ENCODE assay signal across 8 mouse cellular contexts in the genomic region with DNA sequence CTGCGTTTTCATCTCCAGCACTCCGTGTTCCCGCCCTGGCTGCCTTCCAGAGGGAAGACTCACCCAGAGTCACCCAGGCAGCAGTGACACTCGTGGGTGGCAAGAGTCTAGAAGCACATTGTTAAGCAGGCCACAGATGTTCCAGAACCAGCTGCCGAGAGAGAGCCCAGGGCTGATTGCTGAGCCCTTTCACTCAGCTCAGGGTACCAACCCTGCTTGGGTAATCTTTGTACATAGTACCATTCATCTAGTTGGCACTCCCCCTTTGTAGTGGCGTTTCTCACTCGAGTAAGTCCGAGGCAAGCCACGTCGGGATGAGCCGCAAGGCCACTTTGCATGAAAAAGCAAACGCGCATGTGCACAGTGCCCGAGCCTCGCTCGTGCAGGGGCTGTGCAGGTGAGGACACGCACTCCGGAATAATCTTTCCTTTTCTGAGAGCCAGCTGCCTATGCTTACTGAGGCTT.
A peak's percentile ranks its signal among the peaks of the same experiment; 100 is the strongest.
DNase-seq lines count a peak whose midpoint lies in the region; ATAC-seq and TF ChIP-seq lines count a peak whose summit lies in the region.

No protein-coding gene starts in this region.

- no peak overlapping the region for H3K9ac ChIP-seq in liver, embryonic 11.5 days (ENCODE audit: low read depth, low read length)
- no peak overlapping the region for H3K9ac ChIP-seq in embryonic facial prominence, embryonic 14.5 days (ENCODE audit: low read depth, low read length)
- no peak overlapping the region for H3K9ac ChIP-seq in liver, postnatal 0 days (replicated peaks)

- H3K4me3 ChIP-seq in liver, embryonic 11.5 days (ENCODE audit: low read depth, low read length) = no peak overlapping the region
- peak overlapping the region; percentile 19 for H3K4me3 ChIP-seq in embryonic facial prominence, embryonic 14.5 days (ENCODE audit: low read depth, low read length)
- H3K4me3 ChIP-seq in liver, postnatal 0 days (ENCODE audit: low read depth, low read length) = 0 out of 2 replicates have a peak overlapping the region, but pooled peaks have one; percentile 8

- peaks cover 3% of the 10 kb centered on the region; the same call in 1 of the 2 replicates for H3K4me1 ChIP-seq in liver, embryonic 11.5 days (replicated peaks; ENCODE audit: control insufficient read depth, insufficient read depth, low read length)
- peaks cover 3% of the 10 kb centered on the region; the same call in 1 of the 2 replicates for H3K4me1 ChIP-seq in embryonic facial prominence, embryonic 14.5 days (ENCODE audit: control insufficient read depth, insufficient read depth, low read length)
- H3K4me1 ChIP-seq in liver, postnatal 0 days (ENCODE audit: insufficient read depth) = no peaks in the 10 kb centered on the region

- TF ChIP-seq CTCF in liver, postnatal 0 days (IDR thresholded peaks at IDR 0.05; ENCODE audit: low read depth) = no peak

- H3K27ac ChIP-seq in liver, embryonic 11.5 days (ENCODE audit: low read depth, low read length) = no peak overlapping the region
- H3K27ac ChIP-seq in embryonic facial prominence, embryonic 14.5 days (replicated peaks; ENCODE audit: low read depth, low read length) = peak overlapping the region; percentile 39; the same call in 1 of the 2 replicates
- H3K27ac ChIP-seq in liver, postnatal 0 days (ENCODE audit: low read depth) = no peak overlapping the region; the same call in 1 of the 2 replicates

- no peak for TF ChIP-seq EP300 in liver, postnatal 0 days (IDR thresholded peaks at IDR 0.05; ENCODE audit: low read depth)

- 67% methylated on average over 18 of the region's 18 CpGs for WGBS in liver, embryonic 11.5 days
- WGBS in embryonic facial prominence, embryonic 14.5 days = 38% methylated on average over 18 of the region's 18 CpGs
- 56% methylated on average over 18 of the region's 18 CpGs for WGBS in liver, postnatal 0 days (ENCODE audit: insufficient replicate concordance)

- DNase-seq in liver, embryonic 11.5 days (ENCODE audit: low spot score) = no peak
- DNase-seq in liver = no peak
- DNase-seq in embryonic facial prominence, embryonic 14.5 days (ENCODE audit: low spot score) = peak; percentile 52
- DNase-seq in kidney, adult 9 months = peak; percentile 23
- DNase-seq in liver, postnatal 0 days = no peak
- peak; percentile 35 for DNase-seq in retina, embryonic 14.5 days (ENCODE audit: low spot score)
- DNase-seq in thymus, postnatal 25 days = no peak

- no peaks in the 10 kb centered on the region for H3K27me3 ChIP-seq in liver, embryonic 11.5 days (replicated peaks; ENCODE audit: control insufficient read depth, insufficient read depth, low read length)
- H3K27me3 ChIP-seq in embryonic facial prominence, embryonic 14.5 days (replicated peaks; ENCODE audit: control insufficient read depth, insufficient read depth, low read length) = no peaks in the 10 kb centered on the region
- H3K27me3 ChIP-seq in liver, postnatal 0 days (ENCODE audit: insufficient read depth, low read length) = no peaks in the 10 kb centered on the region

- no peak for ATAC-seq in liver, embryonic 11.5 days (replicated peaks; ENCODE audit: low FRiP score)
- ATAC-seq in embryonic facial prominence, embryonic 14.5 days (ENCODE audit: low read depth) = peak; percentile 47; the same call in 1 of the 2 replicates
- no peak for ATAC-seq in liver, postnatal 0 days
- no peak for ATAC-seq in erythroid progenitor cell, adult 5-6 weeks (replicated peaks; ENCODE audit: low FRiP score, poor library complexity, severe bottlenecking)

- no peaks in the 10 kb centered on the region for H3K9me3 ChIP-seq in liver, embryonic 11.5 days (ENCODE audit: control insufficient read depth, low read length)
- H3K9me3 ChIP-seq in embryonic facial prominence, embryonic 14.5 days (ENCODE audit: control insufficient read depth, low read length) = no peaks in the 10 kb centered on the region
- H3K9me3 ChIP-seq in liver, postnatal 0 days (ENCODE audit: low read length) = no peaks in the 10 kb centered on the region

- no peaks in the 10 kb centered on the region for H3K36me3 ChIP-seq in liver, embryonic 11.5 days (ENCODE audit: control insufficient read depth, insufficient read depth, low read length)
- H3K36me3 ChIP-seq in embryonic facial prominence, embryonic 14.5 days (ENCODE audit: control insufficient read depth, insufficient read depth, low read length) = no peaks in the 10 kb centered on the region
- H3K36me3 ChIP-seq in liver, postnatal 0 days (replicated peaks; ENCODE audit: insufficient read depth, low read length) = no peaks in the 10 kb centered on the region

- H3K4me2 ChIP-seq in liver, embryonic 11.5 days = peak overlapping the region; percentile 37
- H3K4me2 ChIP-seq in embryonic facial prominence, embryonic 14.5 days (ENCODE audit: low read depth, low read length) = peak overlapping the region; percentile 49
- peak overlapping the region; percentile 46 for H3K4me2 ChIP-seq in liver, postnatal 0 days (ENCODE audit: low read depth, low read length)

Comparison
In these comparisons a context has a peak if more than half of its experiments do, and no peak if none do; other contexts are left out.
1. DNase-seq: peak in embryonic facial prominence, embryonic 14.5 days (single experiment), kidney, adult 9 months (single experiment) and retina, embryonic 14.5 days (single experiment); none in liver, embryonic 11.5 days (single experiment), liver (single experiment), liver, postnatal 0 days (single experiment) and thymus, postnatal 25 days (single experiment).
2. Peak in every context shown above with its lines, with median percentiles within 50 percentile points of each other: H3K4me2 ChIP-seq.